Mouse (Mus musculus): Measurements from ENCODE around the gene Cnih1.

GRCm38 (mm10) chr14:46745413-46745812, 42.8 kb downstream of the Cnih1 start:
- TF ChIP-seq USF1 (IDR thresholded peaks at IDR 0.05; ENCODE audit: low read depth), result no peak
- TF ChIP-seq CTCF (IDR thresholded peaks at IDR 0.05; ENCODE audit: control insufficient read depth, insufficient read depth, insufficient read length), result no peak
- no peak for TF ChIP-seq MAX (IDR thresholded peaks at IDR 0.05)
- TF ChIP-seq CEBPB (IDR thresholded peaks at IDR 0.05; ENCODE audit: low read depth), result no peak
- no peak for TF ChIP-seq MYOG (IDR thresholded peaks at IDR 0.05; ENCODE audit: control insufficient read depth, extremely low read depth, insufficient read length)
